Mouse (Mus musculus) lung, postnatal 0 days (tissue): Measurements from ENCODE around the gene Tiam2. TPM values are rescaled to one million over a fixed set of nuclear protein-coding genes. Genes with fewer than 3 reads are reported as not detected.
A peak's percentile ranks its signal among the peaks of the same experiment; 100 is the strongest.

ENCODE experiments used
- ATAC-seq: fragments of 200-750 bp; cut with Nextera tagmentation; 2 replicates; pipeline ENCODE4 v1.8.0; 2017; ENCODE audit warnings: moderate library complexity
- DNase-seq: peaks from one replicate; pipeline ENCODE4 v3.0.0-alpha.2; 2016; ENCODE audit warnings: low spot score
- H3K27ac ChIP-seq: fragments of 300-500 bp; sonication (generic); 2 replicates; pipeline ENCODE4 v1.5.1; 2014; ENCODE audit warnings: antibody characterized with exemption, mild to moderate bottlenecking, low read length, mixed read lengths
- H3K27me3 ChIP-seq: fragments of 300-500 bp; sonication (generic); replicated peaks from 2 replicates; pipeline ENCODE4 v1.6.1; 2014; ENCODE audit warnings: low read length, mixed read lengths; ENCODE audit not compliant: insufficient read depth
- H3K36me3 ChIP-seq: fragments of 300-500 bp; sonication (generic); 2 replicates; pipeline ENCODE4 v1.6.1; 2014; ENCODE audit warnings: low read length, mixed read lengths; ENCODE audit not compliant: insufficient read depth
- H3K4me1 ChIP-seq: fragments of 300-500 bp; sonication (generic); 2 replicates; pipeline ENCODE4 v1.6.1; 2014; ENCODE audit warnings: antibody characterized with exemption, low read depth, low read length, mixed read lengths; ENCODE audit not compliant: insufficient read depth
- H3K4me2 ChIP-seq: fragments of 300-500 bp; sonication (generic); replicated peaks from 2 replicates; pipeline ENCODE4 v1.6.1; 2014; ENCODE audit warnings: low read depth, mild to moderate bottlenecking, low read length, moderate library complexity, mixed read lengths
- H3K4me3 ChIP-seq: fragments of 300-500 bp; sonication (generic); 2 replicates; pipeline ENCODE4 v1.5.1; 2014; ENCODE audit warnings: low read depth, low read length
- H3K9ac ChIP-seq: fragments of 300-500 bp; sonication (generic); replicated peaks from 2 replicates; pipeline ENCODE4 v1.6.1; 2014; ENCODE audit warnings: low read depth, mild to moderate bottlenecking
- H3K9me3 ChIP-seq: fragments of 300-500 bp; sonication (generic); 2 replicates; pipeline ENCODE4 v1.6.1; 2016; ENCODE audit warnings: low read length, mixed read lengths
- CTCF ChIP-seq: IDR thresholded peaks from 2 replicates; pipeline ENCODE4 v1.5.1; 2016; ENCODE audit warnings: antibody characterized with exemption, mild to moderate bottlenecking
- EP300 ChIP-seq: IDR thresholded peaks from 2 replicates; pipeline ENCODE4 v1.6.1; 2016; ENCODE audit warnings: antibody characterized with exemption, mild to moderate bottlenecking, control low read depth
- WGBS: fragments of 180-500 bp; shearing (Covaris S2); extraction: QIAGEN DNeasy Blood & Tissue Kit; methylation state at CpG from one replicate; pipeline ENCODE4 v1.1.7; 2014; 5-methylcytosine and 5-hydroxymethylcytosine counted together
- polyA plus RNA-seq: library from polyadenylated mRNA; unstranded; fragments of >200 nt; fragmentation: Nextera tagmentation; extraction: Ambion mirVana; gene quantifications from 2 replicates; pipeline ENCODE4 v1.2.1, GENCODE M21; 2015

Gene Tiam2
- polyA plus RNA-seq, 1 experiment from 2014 or later = 2.4 TPM

- Histone ChIP-seq H3K4me1 (no peaks in the 10 kb centered on the region), H3K4me2 (no peak overlapping the region), H3K27ac (no peak overlapping the region), H3K9me3 (no peaks in the 10 kb centered on the region), H3K27me3 (no peaks in the 10 kb centered on the region), H3K9ac (no peak overlapping the region), H3K36me3 (no peaks in the 10 kb centered on the region), H3K4me3 (no peak overlapping the region)
- 57% methylated on average over 6 of the region's 6 CpGs for WGBS
- no peak for ATAC-seq
- no peak for DNase-seq
- TF ChIP-seq CTCF (no peak), EP300 (no peak)
These were observed 165.3 kb downstream of the Tiam2 start for GRCm38 (mm10) chr17:3491667-3492066.

DNA sequence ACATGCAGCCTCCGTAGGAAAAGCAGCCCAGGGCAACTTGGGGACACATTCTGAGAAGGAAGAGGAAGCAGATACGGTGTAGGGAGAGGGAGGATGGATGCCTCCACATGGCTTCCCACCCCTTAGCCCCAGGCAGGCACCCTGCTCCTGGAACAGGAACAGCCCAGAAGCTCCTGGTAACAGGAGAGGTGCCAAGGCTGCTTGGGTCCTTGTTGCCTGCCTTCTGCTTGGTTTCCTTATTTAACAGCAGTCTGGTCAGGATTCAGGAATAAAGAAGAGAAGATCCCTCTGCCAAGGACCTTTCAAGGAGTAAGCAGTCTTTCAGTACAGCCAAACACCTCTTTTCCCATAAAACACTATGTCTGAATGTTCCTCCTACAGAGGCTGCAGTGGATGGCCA is 169.2 kb downstream of the Tiam2 start:
- no peaks in the 10 kb centered on the region for H3K27me3 ChIP-seq
- TF ChIP-seq CTCF (no peak), EP300 (no peak)
- no peaks in the 10 kb centered on the region for H3K36me3 ChIP-seq
- H3K9ac ChIP-seq = no peak overlapping the region
- H3K4me1 ChIP-seq = no peaks in the 10 kb centered on the region
- no peak for DNase-seq
- H3K9me3 ChIP-seq = no peaks in the 10 kb centered on the region
- no peak for ATAC-seq
- H3K4me3 ChIP-seq = no peak overlapping the region
- 56% methylated on average over 2 of the region's 2 CpGs for WGBS
- no peak overlapping the region for H3K27ac ChIP-seq
- H3K4me2 ChIP-seq = no peak overlapping the region

GRCm38 (mm10) chr17:3496080-3496479 is 169.7 kb downstream of the Tiam2 start:
- no peaks in the 10 kb centered on the region for H3K27me3 ChIP-seq
- no peak overlapping the region for H3K9ac ChIP-seq
- no peak overlapping the region for H3K4me3 ChIP-seq
- TF ChIP-seq EP300 = no peak
- TF ChIP-seq CTCF = no peak
- H3K4me1 ChIP-seq = no peaks in the 10 kb centered on the region
- ATAC-seq (no peak), DNase-seq (no peak)
- H3K36me3 ChIP-seq = no peaks in the 10 kb centered on the region
- no peak overlapping the region for H3K27ac ChIP-seq
- H3K9me3 ChIP-seq = no peaks in the 10 kb centered on the region
- H3K4me2 ChIP-seq = no peak overlapping the region
- WGBS = 83% methylated on average over 3 of the region's 3 CpGs

DNA sequence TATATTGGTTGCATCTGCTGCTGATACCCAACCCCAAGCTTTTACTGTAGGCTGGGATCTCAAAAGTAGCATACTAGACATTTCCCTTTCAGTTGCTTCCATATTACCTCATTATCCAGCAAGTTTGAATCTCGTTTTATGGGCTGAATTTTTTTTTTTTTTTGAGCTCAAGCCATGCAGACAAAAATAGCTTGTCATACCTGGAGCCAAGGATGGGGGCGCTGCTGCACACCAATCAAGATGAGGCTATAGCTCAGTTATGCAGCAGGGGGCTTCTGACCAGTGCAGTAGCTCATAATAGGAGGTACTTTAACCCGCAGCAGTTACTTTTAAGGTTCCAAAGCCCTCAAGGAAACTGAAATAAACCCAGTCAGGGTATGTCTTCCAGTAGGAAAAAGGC is 171.7 kb downstream of the Tiam2 start:
- ATAC-seq (no peak), DNase-seq (peak; percentile 28)
- Histone ChIP-seq H3K9me3 (no peaks in the 10 kb centered on the region), H3K4me3 (no peak overlapping the region), H3K27me3 (no peaks in the 10 kb centered on the region), H3K27ac (no peak overlapping the region), H3K4me2 (no peak overlapping the region), H3K36me3 (no peaks in the 10 kb centered on the region), H3K4me1 (no peaks in the 10 kb centered on the region), H3K9ac (no peak overlapping the region)
- peak; percentile 66 for TF ChIP-seq CTCF
- no peak for TF ChIP-seq EP300
- WGBS = 29% methylated on average over 3 of the region's 3 CpGs

DNA sequence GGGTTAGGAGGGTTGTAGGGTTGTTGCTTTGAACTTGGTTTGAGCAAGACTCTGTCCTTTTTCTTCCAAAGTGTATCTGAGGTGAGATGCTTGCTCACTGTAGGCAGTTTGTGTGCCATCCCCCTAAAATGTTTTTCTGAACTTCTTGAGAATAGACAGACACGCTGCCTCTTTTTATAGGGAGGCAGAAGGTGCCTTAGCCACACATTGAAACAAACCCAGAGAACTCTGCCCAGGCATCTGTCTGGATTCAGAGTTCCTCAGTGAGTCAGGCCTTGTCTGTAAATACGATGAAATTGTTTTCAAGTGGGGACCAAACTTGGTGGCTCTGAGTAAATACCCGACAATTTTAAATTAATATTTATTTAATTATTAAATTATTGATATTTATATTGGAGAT is 172.2 kb downstream of the Tiam2 start:
- no peak overlapping the region for H3K4me3 ChIP-seq
- WGBS = 89% methylated on average over 3 of the region's 3 CpGs
- no peaks in the 10 kb centered on the region for H3K36me3 ChIP-seq
- ATAC-seq (no peak), DNase-seq (no peak)
- H3K27me3 ChIP-seq = no peaks in the 10 kb centered on the region
- no peaks in the 10 kb centered on the region for H3K4me1 ChIP-seq
- no peak overlapping the region for H3K27ac ChIP-seq
- no peak for TF ChIP-seq EP300
- H3K9me3 ChIP-seq = no peaks in the 10 kb centered on the region
- no peak overlapping the region for H3K9ac ChIP-seq
- no peak overlapping the region for H3K4me2 ChIP-seq

DNA sequence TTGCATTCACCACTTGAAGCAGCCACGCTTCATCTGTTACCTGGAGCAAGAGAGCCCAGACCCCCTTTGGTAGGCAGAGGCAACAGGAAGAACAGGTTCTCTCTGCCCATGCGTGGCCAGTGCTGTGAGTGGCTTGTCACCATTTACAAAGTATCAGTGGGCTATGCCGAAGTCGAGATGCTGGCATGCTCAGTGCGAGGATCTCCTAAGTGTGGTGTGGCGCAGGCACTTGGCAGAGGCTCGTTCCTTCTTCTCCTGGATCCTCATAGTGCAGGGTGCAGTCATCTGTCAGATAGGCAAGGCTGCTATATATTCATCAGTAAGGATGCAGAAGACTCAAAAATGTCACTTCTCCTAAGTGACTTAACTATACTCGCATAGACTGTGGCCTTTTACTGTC is 173.1 kb downstream of the Tiam2 start:
- TF ChIP-seq CTCF = no peak
- no peak for TF ChIP-seq EP300
- no peaks in the 10 kb centered on the region for H3K4me1 ChIP-seq
- ATAC-seq = no peak
- no peaks in the 10 kb centered on the region for H3K9me3 ChIP-seq
- no peak overlapping the region for H3K4me2 ChIP-seq
- H3K4me3 ChIP-seq = no peak overlapping the region
- H3K36me3 ChIP-seq = no peaks in the 10 kb centered on the region
- no peak overlapping the region for H3K27ac ChIP-seq
- 84% methylated on average over 8 of the region's 8 CpGs for WGBS
- no peak overlapping the region for H3K9ac ChIP-seq
- no peaks in the 10 kb centered on the region for H3K27me3 ChIP-seq
- DNase-seq = no peak

GRCm38 (mm10) chr17:3500076-3500475 is 173.7 kb downstream of the Tiam2 start:
- Histone ChIP-seq H3K4me3 (no peak overlapping the region), H3K4me1 (no peaks in the 10 kb centered on the region), H3K36me3 (no peaks in the 10 kb centered on the region), H3K27ac (no peak overlapping the region), H3K9me3 (no peaks in the 10 kb centered on the region), H3K4me2 (no peak overlapping the region), H3K27me3 (no peaks in the 10 kb centered on the region), H3K9ac (no peak overlapping the region)
- no peak for TF ChIP-seq EP300
- ATAC-seq (no peak), DNase-seq (no peak)
- WGBS = 89% methylated on average over 6 of the region's 6 CpGs
